Mouse (Mus musculus) liver, embryonic 14.5 days (tissue): ENCODE data around the gene Bcl11b.

Experiments used
- CTCF ChIP-seq: IDR thresholded peaks from 2 replicates; pipeline ENCODE4 v1.5.1; 2016; ENCODE audit warnings: antibody characterized with exemption, low read depth, control low read depth
- EP300 ChIP-seq: IDR thresholded peaks from 2 replicates; pipeline ENCODE4 v1.6.1; 2016; ENCODE audit warnings: antibody characterized with exemption, low read depth

GRCm38 (mm10) chr12:107940774-107941173 lies 62.6 kb downstream of the Bcl11b start:
- no peak for TF ChIP-seq CTCF
- TF ChIP-seq EP300: no peak
